Mouse (Mus musculus) heart, embryonic 12.5 days (tissue): Measurements from ENCODE around the gene Plekhh3. TPM values are rescaled to one million over a fixed set of nuclear protein-coding genes. Genes with fewer than 3 reads are reported as not detected.
A peak's percentile ranks its signal among the peaks of the same experiment; 100 is the strongest.
"Not testable (repeated sequence)": the region's sequence is repeated elsewhere in the genome, so short reads cannot be mapped to it uniquely, and the experiment has no call there.

ENCODE experiments used
- ATAC-seq: fragments of 200-750 bp; cut with Nextera tagmentation; 2 replicates; pipeline ENCODE4 v1.8.0; 2017; ENCODE audit warnings: moderate TSS enrichment, moderate library complexity; ENCODE audit not compliant: insufficient number of reproducible peaks, low FRiP score
- H3K27ac ChIP-seq: fragments of 300-500 bp; sonication (generic); 2 replicates; pipeline ENCODE4 v1.5.1; 2016; ENCODE audit warnings: mild to moderate bottlenecking, moderate library complexity; ENCODE audit not compliant: poor library complexity, severe bottlenecking
- H3K27me3 ChIP-seq: fragments of 300-500 bp; sonication (generic); replicated peaks from 2 replicates; pipeline ENCODE4 v1.6.1; 2016; ENCODE audit warnings: mild to moderate bottlenecking, moderate library complexity
- H3K36me3 ChIP-seq: fragments of 300-500 bp; sonication (generic); 2 replicates; pipeline ENCODE4 v1.6.1; 2016; ENCODE audit warnings: mild to moderate bottlenecking, moderate library complexity
- H3K4me1 ChIP-seq: fragments of 300-500 bp; sonication (generic); replicated peaks from 2 replicates; pipeline ENCODE4 v1.6.1; 2016; ENCODE audit warnings: mild to moderate bottlenecking
- H3K4me2 ChIP-seq: fragments of 300-500 bp; sonication (generic); 2 replicates; pipeline ENCODE4 v1.6.1; 2016; ENCODE audit warnings: mild to moderate bottlenecking, moderate library complexity
- H3K4me3 ChIP-seq: fragments of 300-500 bp; sonication (generic); 2 replicates; pipeline ENCODE4 v1.5.1; 2016; ENCODE audit warnings: mild to moderate bottlenecking
- H3K9ac ChIP-seq: fragments of 300-500 bp; sonication (generic); 2 replicates; pipeline ENCODE4 v1.6.1; 2016; ENCODE audit warnings: mild to moderate bottlenecking, moderate library complexity
- H3K9me3 ChIP-seq: fragments of 300-500 bp; sonication (generic); replicated peaks from 2 replicates; pipeline ENCODE4 v1.6.1; 2016; ENCODE audit warnings: mild to moderate bottlenecking, moderate library complexity
- WGBS: fragments of 180-500 bp; shearing (Covaris S2); methylation state at CpG from one replicate; pipeline ENCODE4 v1.1.7; 2016; 5-methylcytosine and 5-hydroxymethylcytosine counted together
- polyA plus RNA-seq: library from polyadenylated mRNA; unstranded; fragments of >200 nt; fragmentation: Nextera tagmentation; extraction: Ambion mirVana; gene quantifications from 2 replicates; pipeline ENCODE4 v1.2.1, GENCODE M21; 2016

Gene Plekhh3
- polyA plus RNA-seq, 1 experiment from 2014 or later = 10.6 TPM

- WGBS = 55% methylated on average over 5 of the region's 5 CpGs
- no peak for ATAC-seq
- Histone ChIP-seq H3K4me1 (peaks cover 20% of the 10 kb centered on the region), H3K27me3 (peaks cover 61% of the 10 kb centered on the region), H3K9ac (no peak overlapping the region), H3K27ac (no peak overlapping the region), H3K36me3 (peaks cover 63% of the 10 kb centered on the region), H3K4me3 (no peak overlapping the region), H3K9me3 (no peaks in the 10 kb centered on the region), H3K4me2 (no peak overlapping the region)
Observed at GRCm38 (mm10) chr11:101162301-101162700, 8.8 kb downstream of the Plekhh3 start.

DNA sequence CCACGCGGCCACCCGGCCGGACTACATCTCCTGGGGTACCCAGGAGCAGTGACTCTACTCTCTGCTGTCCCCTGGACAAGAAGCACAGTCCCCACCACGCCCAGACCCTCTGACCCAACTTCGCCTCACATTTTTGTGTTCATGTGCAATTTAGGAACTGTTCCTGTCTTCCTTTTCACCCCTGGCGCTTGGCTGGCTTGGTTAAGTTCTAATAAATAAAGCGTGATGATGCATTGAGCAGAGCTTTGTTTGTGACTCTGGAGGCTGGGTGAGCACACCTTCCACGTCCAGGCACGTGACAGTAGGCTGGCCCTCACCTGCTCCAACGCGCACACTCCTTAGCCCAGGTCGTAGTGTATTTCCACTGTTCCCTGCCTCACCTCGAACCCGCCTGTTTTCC, 9.6 kb downstream of the Plekhh3 start:
- Histone ChIP-seq H3K4me2 (no peak overlapping the region), H3K9me3 (no peaks in the 10 kb centered on the region), H3K4me1 (peaks cover 20% of the 10 kb centered on the region), H3K27me3 (peaks cover 53% of the 10 kb centered on the region), H3K36me3 (peaks cover 56% of the 10 kb centered on the region), H3K27ac (no peak overlapping the region), H3K4me3 (no peak overlapping the region), H3K9ac (no peak overlapping the region)
- WGBS = 85% methylated on average over 15 of the region's 15 CpGs
- no peak for ATAC-seq

DNA sequence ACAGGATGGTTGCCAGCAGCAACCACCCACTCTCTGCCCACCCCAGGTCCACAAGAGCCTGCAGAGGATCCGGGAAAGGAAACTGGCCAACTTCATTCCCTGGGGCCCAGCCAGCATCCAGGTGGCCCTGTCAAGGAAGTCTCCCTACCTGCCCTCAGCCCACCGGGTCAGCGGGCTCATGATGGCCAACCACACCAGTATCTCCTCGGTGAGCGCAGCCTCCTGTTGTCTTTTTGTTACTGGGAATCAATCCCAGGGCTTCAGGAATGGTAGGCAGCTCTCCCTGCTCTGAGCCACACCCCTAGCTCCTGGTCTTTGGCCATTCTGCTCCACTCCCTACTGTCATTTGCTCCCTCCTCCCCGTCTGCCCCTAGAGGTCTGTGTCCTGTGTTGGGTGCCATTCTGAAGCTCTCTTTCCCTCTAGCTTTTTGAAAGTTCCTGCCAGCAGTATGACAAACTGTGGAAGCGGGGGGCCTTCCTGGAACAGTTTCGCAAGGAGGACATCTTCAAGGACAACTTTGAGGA, 10.1 kb downstream of the Plekhh3 start:
- H3K27me3 ChIP-seq = peaks cover 48% of the 10 kb centered on the region
- not testable (repeated sequence) for H3K9ac ChIP-seq, ATAC-seq, H3K4me2 ChIP-seq, H3K9me3 ChIP-seq, H3K27ac ChIP-seq, H3K4me3 ChIP-seq
- H3K36me3 ChIP-seq = peaks cover 51% of the 10 kb centered on the region
- 72% methylated on average over 8 of the region's 8 CpGs for WGBS
- H3K4me1 ChIP-seq = peaks cover 24% of the 10 kb centered on the region

DNA sequence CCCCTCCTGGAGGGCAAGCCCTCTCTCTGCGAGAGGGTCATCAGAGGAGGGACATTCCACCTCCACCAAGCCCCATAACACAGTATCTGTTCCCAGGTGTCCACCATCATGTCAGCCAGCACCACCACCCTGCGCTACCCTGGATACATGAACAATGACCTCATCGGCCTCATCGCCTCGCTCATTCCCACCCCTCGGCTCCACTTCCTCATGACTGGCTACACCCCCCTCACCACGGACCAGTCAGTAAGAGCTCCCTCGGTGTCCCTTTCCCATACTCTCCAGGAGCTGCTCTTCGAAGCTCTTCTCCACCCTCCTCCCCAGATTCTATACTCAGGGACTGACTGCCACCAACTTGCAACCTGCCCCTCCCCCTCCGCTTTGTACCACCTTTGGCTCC, 11.0 kb downstream of the Plekhh3 start:
- Histone ChIP-seq H3K4me1 (peaks cover 21% of the 10 kb centered on the region), H3K27me3 (peaks cover 39% of the 10 kb centered on the region), H3K36me3 (peaks cover 44% of the 10 kb centered on the region)
- not testable (repeated sequence) for H3K9ac ChIP-seq, H3K4me3 ChIP-seq, H3K4me2 ChIP-seq, H3K9me3 ChIP-seq, ATAC-seq, H3K27ac ChIP-seq
- 72% methylated on average over 9 of the region's 10 CpGs for WGBS

DNA sequence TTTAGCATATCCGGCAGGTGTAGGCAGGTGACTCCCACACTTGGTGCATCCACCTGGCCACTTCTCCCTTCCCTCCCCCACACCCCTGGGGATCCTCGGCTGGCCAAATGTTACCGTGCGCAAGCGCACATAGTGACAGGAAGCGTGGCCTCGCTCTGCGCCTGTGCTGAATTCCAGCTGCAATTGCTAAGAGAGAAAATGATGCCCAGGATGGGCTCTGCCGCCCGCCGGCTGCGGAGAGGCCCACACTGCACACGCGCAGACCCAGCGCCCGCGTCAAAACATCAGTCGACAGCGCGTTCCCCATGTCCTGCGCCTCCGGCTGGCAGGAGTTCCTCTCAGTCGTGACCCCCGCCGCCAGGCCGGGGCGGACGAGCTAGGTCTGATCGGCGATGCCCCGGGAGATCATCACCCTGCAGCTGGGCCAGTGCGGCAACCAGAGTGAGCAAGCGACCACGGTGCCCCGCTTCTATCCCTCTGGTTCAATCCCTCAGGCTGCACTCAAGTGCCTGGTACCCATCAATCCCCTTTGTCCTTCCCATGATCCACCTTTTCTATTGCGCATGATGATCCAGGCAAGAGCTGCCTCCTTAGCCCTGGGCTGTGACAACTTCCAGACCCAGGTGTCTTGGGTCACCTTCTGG, 15.3 kb downstream of the Plekhh3 start, which contains the start of gene Tubg2:
Gene Tubg2 (plus strand): TSS at position 180 of the 644 bp plus-strand sequence.
- H3K4me3 ChIP-seq = peak within 1 kb of the TSS; percentile 46
- H3K27ac ChIP-seq = peak within 1 kb of the TSS; percentile 14; the same call in 1 of the 2 replicates
- H3K9me3 ChIP-seq = no peaks in the 10 kb centered on the region
- H3K4me1 ChIP-seq = peaks cover 5% of the 10 kb centered on the region; the same call in 1 of the 2 replicates
- 2% methylated on average over 36 of the region's 36 CpGs for WGBS
- peak; percentile 66 for ATAC-seq
- H3K27me3 ChIP-seq = no peaks in the 10 kb centered on the region
- peak within 1 kb of the TSS; percentile 75 for H3K4me2 ChIP-seq
- H3K9ac ChIP-seq = peak within 1 kb of the TSS; percentile 59
- H3K36me3 ChIP-seq = peaks cover 1% of the 10 kb centered on the region; the same call in 1 of the 2 replicates

DNA sequence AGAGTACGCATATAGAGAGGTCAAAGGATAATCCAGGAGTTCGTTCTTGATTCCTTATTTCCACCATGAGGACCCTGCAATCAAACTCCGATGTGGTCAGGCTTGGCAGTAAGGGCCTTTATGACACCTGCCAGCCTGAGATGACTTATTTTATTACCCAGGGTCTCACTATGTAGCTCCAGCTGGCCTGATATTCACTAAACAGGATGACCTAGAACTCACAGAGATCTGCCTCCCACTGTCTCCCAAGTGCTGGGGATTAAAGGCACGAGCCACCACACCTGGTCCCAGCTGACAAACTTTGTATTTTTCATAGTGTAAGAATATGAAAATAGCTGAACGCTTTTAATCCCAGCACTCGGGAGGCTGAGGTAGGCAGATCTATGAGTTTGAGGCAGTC, 16.0 kb downstream of the Plekhh3 start:
- Histone ChIP-seq H3K27ac (no peak overlapping the region), H3K4me1 (peaks cover 5% of the 10 kb centered on the region; the same call in 1 of the 2 replicates), H3K27me3 (no peaks in the 10 kb centered on the region), H3K9me3 (no peaks in the 10 kb centered on the region), H3K9ac (no peak overlapping the region), H3K4me3 (no peak overlapping the region), H3K4me2 (peak overlapping the region; percentile 75; the same call in 1 of the 2 replicates), H3K36me3 (no peaks in the 10 kb centered on the region)
- 62% methylated on average over 6 of the region's 6 CpGs for WGBS
- no peak for ATAC-seq

DNA sequence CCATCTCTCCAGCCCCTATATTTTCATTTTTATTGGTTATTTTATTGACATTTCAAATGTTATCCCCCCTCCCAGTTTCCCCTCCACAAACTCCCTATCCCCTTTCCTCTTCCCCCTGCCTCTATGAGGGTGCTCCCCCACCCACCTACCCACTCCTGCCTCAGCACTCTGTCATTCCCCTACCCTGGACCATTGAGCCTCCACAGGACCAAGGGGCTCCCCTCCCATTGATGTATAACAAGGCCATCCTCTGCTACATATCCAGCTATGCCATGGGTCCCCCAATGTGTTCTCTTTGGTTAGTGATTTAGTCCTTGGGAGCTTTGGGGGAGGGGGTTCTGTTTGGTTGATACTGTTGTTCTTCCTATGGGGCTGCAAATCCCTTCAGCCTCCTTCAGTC, 16.5 kb downstream of the Plekhh3 start:
- Histone ChIP-seq H3K4me3 (no peak overlapping the region), H3K4me1 (peaks cover 6% of the 10 kb centered on the region; the same call in 1 of the 2 replicates), H3K27me3 (no peaks in the 10 kb centered on the region)

GRCm38 (mm10) chr11:101152825-101153224, 18.3 kb downstream of the Plekhh3 start:
- Histone ChIP-seq H3K36me3 (no peaks in the 10 kb centered on the region), H3K27me3 (no peaks in the 10 kb centered on the region), H3K9ac (no peak overlapping the region), H3K4me1 (peaks cover 16% of the 10 kb centered on the region; the same call in 1 of the 2 replicates), H3K27ac (no peak overlapping the region), H3K4me3 (no peak overlapping the region), H3K4me2 (no peak overlapping the region), H3K9me3 (no peaks in the 10 kb centered on the region)
- ATAC-seq = no peak
- WGBS = 85% methylated on average over 1 of the region's 1 CpGs

More for the DNA sequence above, 16.5 kb downstream of the Plekhh3 start:
- ATAC-seq = no peak
- Histone ChIP-seq H3K9me3 (no peaks in the 10 kb centered on the region), H3K9ac (no peak overlapping the region), H3K4me2 (no peak overlapping the region), H3K27ac (no peak overlapping the region), H3K36me3 (no peaks in the 10 kb centered on the region)

DNA sequence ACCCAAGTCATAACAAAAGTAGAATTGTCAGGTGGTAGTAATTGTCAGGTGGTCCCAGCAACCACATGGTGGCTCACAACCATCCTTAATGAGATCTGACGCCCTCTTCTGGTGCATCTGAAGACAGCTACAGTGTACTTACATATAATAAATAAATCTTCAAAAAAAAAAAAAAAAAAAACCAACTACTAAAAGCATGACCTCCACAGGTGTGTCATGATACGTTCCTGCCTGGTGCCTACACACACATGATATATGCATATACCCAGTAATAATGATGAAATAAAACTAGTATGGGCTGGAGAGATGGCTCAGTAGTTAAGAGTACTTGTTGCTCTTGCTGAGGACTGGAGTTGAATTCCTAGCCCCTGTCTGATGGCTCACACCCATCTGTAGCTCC, 20.1 kb downstream of the Plekhh3 start:
- Histone ChIP-seq H3K27me3 (no peaks in the 10 kb centered on the region), H3K4me3 (no peak overlapping the region), H3K9ac (no peak overlapping the region), H3K4me2 (no peak overlapping the region), H3K27ac (no peak overlapping the region), H3K4me1 (peaks cover 13% of the 10 kb centered on the region; the same call in 1 of the 2 replicates), H3K36me3 (no peaks in the 10 kb centered on the region), H3K9me3 (no peaks in the 10 kb centered on the region)
- 48% methylated on average over 2 of the region's 2 CpGs for WGBS
- no peak for ATAC-seq

DNA sequence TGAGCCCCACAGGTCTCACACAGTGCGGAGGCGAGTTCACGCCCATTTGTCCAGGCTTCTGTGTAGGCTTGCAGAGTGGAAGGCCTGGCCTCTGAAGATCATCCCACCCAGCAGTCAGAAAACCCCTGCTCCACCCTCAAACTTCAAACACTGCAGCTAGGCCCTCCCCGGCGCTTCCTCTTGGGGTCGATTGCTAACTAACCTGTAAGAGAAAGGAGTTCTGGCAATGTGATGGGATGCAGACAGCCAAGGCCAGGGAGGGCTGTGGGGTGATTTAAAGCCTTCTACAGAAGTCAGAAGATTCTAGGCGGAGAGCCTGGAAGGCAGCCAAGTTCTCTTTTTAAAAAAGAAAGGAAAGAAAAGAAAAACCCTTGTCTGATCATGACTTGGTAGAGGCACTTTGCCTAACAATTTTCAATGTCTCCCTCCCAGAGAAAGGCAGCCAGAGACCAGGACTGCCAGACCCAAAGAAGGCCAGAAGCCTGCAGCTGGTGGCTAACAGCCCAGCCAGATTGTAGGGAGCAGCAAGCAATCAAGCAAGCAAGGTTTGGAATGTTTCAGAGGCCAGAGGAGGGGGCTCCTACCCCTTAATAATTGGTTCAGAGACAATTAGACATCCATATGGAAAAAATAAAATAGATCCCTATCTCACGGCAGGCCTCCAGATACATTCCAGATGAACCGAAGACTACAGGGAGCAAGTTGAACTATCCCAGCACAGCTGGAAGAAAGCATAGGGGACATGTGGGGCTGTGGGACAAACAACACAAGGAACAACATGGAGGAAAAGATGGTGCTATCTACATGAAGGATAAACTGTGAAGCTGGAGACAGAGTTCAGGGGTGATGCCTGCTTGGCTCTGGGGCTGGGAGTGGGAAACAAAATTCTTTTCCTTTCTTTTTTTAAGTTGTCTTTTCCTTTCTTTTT, 21.7 kb downstream of the Plekhh3 start:
- H3K9ac ChIP-seq = no peak overlapping the region

GRCm38 (mm10) chr11:101148751-101149150, 22.4 kb downstream of the Plekhh3 start:
- no peak overlapping the region for H3K4me3 ChIP-seq
- H3K27me3 ChIP-seq = no peaks in the 10 kb centered on the region
- H3K27ac ChIP-seq = peak overlapping the region; percentile 21; the same call in 1 of the 2 replicates
- H3K9me3 ChIP-seq = no peaks in the 10 kb centered on the region
- WGBS = 69% methylated on average over 10 of the region's 10 CpGs
- no peak overlapping the region for H3K4me2 ChIP-seq
- H3K4me1 ChIP-seq = peaks cover 15% of the 10 kb centered on the region; the same call in 1 of the 2 replicates
- no peaks in the 10 kb centered on the region for H3K36me3 ChIP-seq
- no peak for ATAC-seq
- no peak overlapping the region for H3K9ac ChIP-seq

More for the DNA sequence above, 21.7 kb downstream of the Plekhh3 start:
- Histone ChIP-seq H3K4me1 (peaks cover 11% of the 10 kb centered on the region; the same call in 1 of the 2 replicates), H3K27ac (peak overlapping the region; percentile 21; the same call in 1 of the 2 replicates), H3K9me3 (no peaks in the 10 kb centered on the region), H3K4me3 (no peak overlapping the region), H3K36me3 (no peaks in the 10 kb centered on the region), H3K4me2 (no peak overlapping the region), H3K27me3 (no peaks in the 10 kb centered on the region)
- ATAC-seq = no peak
- 52% methylated on average over 9 of the region's 9 CpGs for WGBS
